Mouse (Mus musculus): Measurements from ENCODE around the gene Cnksr2. TPM values are rescaled to one million over a fixed set of nuclear protein-coding genes. Genes with fewer than 3 reads are reported as not detected.
A peak's percentile ranks its signal among the peaks of the same experiment; 100 is the strongest.

The Cnksr2 gene
- polyA plus RNA-seq, 1 experiment from 2014 or later, result 0.10 TPM

GRCm38 (mm10) chrX:157817571-157818206 is 225.4 kb downstream of the Cnksr2 start:
- ATAC-seq, result no peak
- Histone ChIP-seq H3K4me3 (no peak overlapping the region), H3K4me2 (peak overlapping the region; percentile 47)

GRCm38 (mm10) chrX:157809721-157810120 is 233.4 kb downstream of the Cnksr2 start:
- ATAC-seq, result no peak
- no peaks in the 10 kb centered on the region for H3K27me3 ChIP-seq (replicated peaks)
- H3K4me1 ChIP-seq, result no peaks in the 10 kb centered on the region
- H3K36me3 ChIP-seq, result no peaks in the 10 kb centered on the region
- H3K4me2 ChIP-seq, result no peak overlapping the region
- H3K9me3 ChIP-seq (replicated peaks), result no peaks in the 10 kb centered on the region
- WGBS (ENCODE audit: insufficient replicate concordance), result 48% methylated on average over 1 of the region's 1 CpGs
- no peak overlapping the region for H3K9ac ChIP-seq
- no peak overlapping the region for H3K4me3 ChIP-seq
- H3K27ac ChIP-seq, result no peak overlapping the region

More at GRCm38 (mm10) chrX:157817571-157818206, 225.4 kb downstream of the Cnksr2 start:
- H3K36me3 ChIP-seq, result no peaks in the 10 kb centered on the region
- H3K27me3 ChIP-seq (replicated peaks), result peaks cover 16% of the 10 kb centered on the region; the same call in 1 of the 2 replicates
- H3K27ac ChIP-seq, result no peak overlapping the region
- H3K9ac ChIP-seq, result no peak overlapping the region
- WGBS (ENCODE audit: insufficient replicate concordance), result 14% methylated on average over 31 of the region's 31 CpGs
- H3K9me3 ChIP-seq (replicated peaks), result no peaks in the 10 kb centered on the region
- no peaks in the 10 kb centered on the region for H3K4me1 ChIP-seq

- H3K4me2 ChIP-seq, result no peak overlapping the region
- H3K4me1 ChIP-seq, result no peaks in the 10 kb centered on the region
- ATAC-seq, result no peak
- no peaks in the 10 kb centered on the region for H3K27me3 ChIP-seq (replicated peaks)
- H3K36me3 ChIP-seq, result no peaks in the 10 kb centered on the region
- no peaks in the 10 kb centered on the region for H3K9me3 ChIP-seq (replicated peaks)
- WGBS (ENCODE audit: insufficient replicate concordance), result 72% methylated on average over 2 of the region's 2 CpGs
- H3K9ac ChIP-seq, result no peak overlapping the region
- no peak overlapping the region for H3K4me3 ChIP-seq
- H3K27ac ChIP-seq, result no peak overlapping the region
Observed at GRCm38 (mm10) chrX:157801669-157802068, 241.4 kb downstream of the Cnksr2 start.

Other genes starting within 250 kb of the Cnksr2 start
- gene Klhl34, start 224.9 kb downstream of the Cnksr2 start, polyA plus RNA-seq (2016; fragmentation: Nextera tagmentation; extraction: Ambion mirVana), result not detected in 2 replicates

All from liver, embryonic 12.5 days (tissue).